Mouse (Mus musculus) liver, embryonic 15.5 days (tissue): Measurements from ENCODE around the gene Cadm2. TPM values are rescaled to one million over a fixed set of nuclear protein-coding genes. Genes with fewer than 3 reads are reported as not detected.

Experiments
- ATAC-seq: fragments of 200-750 bp; cut with Nextera tagmentation; 2 replicates; pipeline ENCODE4 v1.8.0; 2017; ENCODE audit warnings: moderate number of reproducible peaks, mild to moderate bottlenecking, moderate library complexity; ENCODE audit not compliant: insufficient read depth
- H3K27ac ChIP-seq: fragments of 300-500 bp; sonication (generic); replicated peaks from 2 replicates; pipeline ENCODE4 v1.5.1; 2015; ENCODE audit warnings: mild to moderate bottlenecking, inconsistent platforms
- H3K27me3 ChIP-seq: fragments of 300-500 bp; sonication (generic); 2 replicates; pipeline ENCODE4 v1.6.1; 2015; ENCODE audit warnings: mild to moderate bottlenecking, inconsistent platforms
- H3K36me3 ChIP-seq: fragments of 300-500 bp; sonication (generic); replicated peaks from 2 replicates; pipeline ENCODE4 v1.6.1; 2015; ENCODE audit warnings: moderate library complexity, mild to moderate bottlenecking, inconsistent platforms
- H3K4me1 ChIP-seq: fragments of 300-500 bp; sonication (generic); replicated peaks from 2 replicates; pipeline ENCODE4 v1.6.1; 2015; ENCODE audit warnings: inconsistent platforms
- H3K4me2 ChIP-seq: fragments of 300-500 bp; sonication (generic); 2 replicates; pipeline ENCODE4 v1.6.1; 2015; ENCODE audit warnings: moderate library complexity, mild to moderate bottlenecking, inconsistent platforms
- H3K4me3 ChIP-seq: fragments of 300-500 bp; sonication (generic); replicated peaks from 2 replicates; pipeline ENCODE4 v1.5.1; 2015; ENCODE audit warnings: mild to moderate bottlenecking, inconsistent platforms
- H3K9ac ChIP-seq: fragments of 300-500 bp; sonication (generic); 2 replicates; pipeline ENCODE4 v1.6.1; 2015; ENCODE audit warnings: moderate library complexity, mild to moderate bottlenecking, inconsistent platforms
- H3K9me3 ChIP-seq: fragments of 300-500 bp; sonication (generic); replicated peaks from 2 replicates; pipeline ENCODE4 v1.6.1; 2016; ENCODE audit warnings: inconsistent platforms
- WGBS: fragments of 180-500 bp; shearing (Covaris S2); methylation state at CpG from one replicate; pipeline ENCODE4 v1.1.7; 2015; ENCODE audit warnings: mixed read lengths; ENCODE audit not compliant: insufficient replicate concordance; 5-methylcytosine and 5-hydroxymethylcytosine counted together
- polyA plus RNA-seq: library from polyadenylated mRNA; unstranded; fragments of >200 nt; fragmentation: Nextera tagmentation; extraction: Ambion mirVana; gene quantifications from 2 replicates; pipeline ENCODE4 v1.2.1, GENCODE M21; 2015

Cadm2 gene
- polyA plus RNA-seq, 1 experiment from 2014 or later = not detected

DNA sequence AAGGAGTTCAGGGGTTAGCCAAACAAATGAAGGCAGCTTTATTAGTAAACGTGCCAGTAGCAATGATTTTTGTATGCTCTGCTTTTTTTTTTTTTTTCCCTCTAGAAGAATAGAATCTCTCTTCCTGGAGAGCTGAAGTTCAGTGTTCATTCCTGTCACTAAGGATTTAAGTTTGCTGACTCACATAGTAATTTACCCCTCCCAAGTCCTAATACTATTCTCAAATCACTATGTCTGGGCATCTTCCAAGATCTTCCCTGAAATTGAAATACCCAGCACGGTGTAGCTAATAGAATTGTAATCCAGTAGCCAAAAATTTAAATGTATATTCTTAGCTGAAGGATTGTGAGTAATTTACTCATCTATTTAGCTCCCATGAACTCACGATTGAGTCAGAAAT is 914.2 kb downstream of the Cadm2 start:
- Histone ChIP-seq H3K36me3 (no peaks in the 10 kb centered on the region), H3K9me3 (no peaks in the 10 kb centered on the region), H3K9ac (no peak overlapping the region), H3K4me3 (no peak overlapping the region), H3K27me3 (no peaks in the 10 kb centered on the region), H3K4me2 (no peak overlapping the region), H3K4me1 (no peaks in the 10 kb centered on the region), H3K27ac (no peak overlapping the region)
- WGBS = 38% methylated on average over 3 of the region's 3 CpGs
- no peak for ATAC-seq

DNA sequence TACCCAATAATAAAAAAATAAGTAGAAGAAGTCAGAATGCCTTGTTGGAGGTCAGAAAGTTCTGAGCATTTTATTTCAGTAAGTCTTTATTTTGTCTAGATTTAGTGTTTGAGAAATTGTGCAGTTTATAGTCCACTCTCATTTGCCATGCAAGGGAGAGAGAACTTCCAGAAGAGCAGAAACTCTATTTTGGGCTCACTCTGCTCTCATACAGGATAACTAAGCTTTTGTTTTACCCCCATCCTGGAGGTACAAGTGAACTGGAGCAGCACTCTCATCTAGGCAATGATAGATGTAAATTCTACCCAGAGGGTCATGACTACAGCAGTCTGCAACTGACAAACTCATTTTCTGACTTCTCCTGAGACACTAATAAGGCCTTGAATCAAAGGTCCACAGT is 925.9 kb downstream of the Cadm2 start:
- no peak for ATAC-seq
- no peak overlapping the region for H3K4me2 ChIP-seq

DNA sequence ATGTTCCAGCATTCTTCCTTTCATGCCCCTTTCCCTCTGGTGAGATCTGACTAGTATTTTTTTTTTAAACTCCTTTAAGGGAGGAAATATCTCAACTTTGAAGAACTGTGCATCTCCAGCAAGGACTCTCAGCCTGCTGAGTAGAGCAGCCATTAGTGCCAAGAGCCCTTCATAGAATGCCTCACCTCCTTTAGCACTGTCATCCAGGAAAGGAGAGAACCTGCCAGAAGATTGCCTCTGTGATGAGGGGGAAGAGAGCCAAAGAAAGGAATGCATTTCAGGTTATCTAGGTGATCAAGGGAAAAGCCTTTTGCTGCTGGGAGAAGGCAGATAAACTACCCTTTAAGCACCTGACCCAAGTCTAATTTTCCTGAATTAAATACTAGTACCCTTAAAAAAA is 943.5 kb downstream of the Cadm2 start:
- no peak for ATAC-seq
- no peaks in the 10 kb centered on the region for H3K9me3 ChIP-seq

More for the DNA sequence above, 925.9 kb downstream of the Cadm2 start:
- H3K36me3 ChIP-seq = no peaks in the 10 kb centered on the region
- no peaks in the 10 kb centered on the region for H3K27me3 ChIP-seq
- no peak overlapping the region for H3K9ac ChIP-seq
- no peaks in the 10 kb centered on the region for H3K4me1 ChIP-seq
- no peak overlapping the region for H3K4me3 ChIP-seq
- H3K27ac ChIP-seq = no peak overlapping the region
- H3K9me3 ChIP-seq = no peaks in the 10 kb centered on the region

DNA sequence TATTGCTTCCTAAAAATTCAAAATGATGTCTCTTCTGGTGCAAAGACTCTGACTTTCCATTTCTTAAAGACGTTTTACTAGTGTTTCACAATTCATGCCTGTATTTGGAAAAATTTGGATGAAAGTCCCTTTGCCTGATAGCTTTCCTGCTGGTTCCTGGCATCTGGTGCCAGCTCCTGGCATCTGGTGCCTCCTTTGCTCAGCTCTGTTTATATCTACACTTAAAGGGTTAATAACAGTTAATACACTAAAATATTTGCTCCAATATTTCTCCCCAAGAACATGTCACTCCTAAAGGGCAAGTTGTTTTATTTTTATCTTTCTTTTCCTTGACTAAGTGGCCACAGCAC is 969.7 kb downstream of the Cadm2 start:
- ATAC-seq = no peak

More for the DNA sequence above, 943.5 kb downstream of the Cadm2 start:
- no peaks in the 10 kb centered on the region for H3K4me1 ChIP-seq
- H3K27ac ChIP-seq = no peak overlapping the region
- no peaks in the 10 kb centered on the region for H3K27me3 ChIP-seq
- no peak overlapping the region for H3K4me3 ChIP-seq
- no peak overlapping the region for H3K4me2 ChIP-seq
- H3K36me3 ChIP-seq = no peaks in the 10 kb centered on the region
- no peak overlapping the region for H3K9ac ChIP-seq

DNA sequence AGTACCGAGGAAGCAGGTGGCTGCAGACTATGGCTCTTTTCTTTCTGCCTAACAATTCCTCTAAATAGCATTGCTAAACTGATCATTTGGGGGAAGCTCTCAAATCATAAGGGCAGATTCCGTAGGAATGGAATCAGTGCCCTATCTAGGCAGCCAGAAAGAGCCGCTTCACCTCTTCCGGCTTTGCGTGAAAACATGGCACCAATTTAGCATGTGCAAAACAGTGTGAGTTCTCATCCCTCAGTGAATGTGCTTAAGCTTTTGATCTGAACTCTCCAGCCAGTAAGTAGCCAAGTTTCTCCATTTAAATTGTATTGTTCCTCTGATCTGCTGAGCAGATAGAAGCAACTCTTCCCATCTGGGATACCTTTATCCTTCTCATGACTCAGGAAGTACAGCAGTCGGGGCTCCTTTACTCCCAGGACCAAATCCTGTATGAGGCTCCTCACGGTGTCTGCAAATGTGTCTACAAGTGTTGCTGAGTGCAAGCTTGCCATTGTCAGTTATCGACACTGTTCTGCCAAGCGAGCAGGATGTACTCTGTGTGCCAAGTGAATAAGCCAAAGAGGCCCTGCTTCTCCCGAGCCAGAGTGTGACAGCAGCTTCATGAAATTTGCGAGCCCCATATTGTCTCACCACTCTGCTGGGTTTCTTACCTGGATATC is 970.2 kb downstream of the Cadm2 start:
- Histone ChIP-seq H3K27me3 (no peaks in the 10 kb centered on the region), H3K4me3 (no peak overlapping the region), H3K9me3 (0 out of 2 replicates have a peak, but pooled peaks cover 3% of the 10 kb centered on the region), H3K4me1 (no peaks in the 10 kb centered on the region), H3K36me3 (no peaks in the 10 kb centered on the region), H3K9ac (no peak overlapping the region), H3K4me2 (no peak overlapping the region), H3K27ac (no peak overlapping the region)
- WGBS = 66% methylated on average over 11 of the region's 11 CpGs
- ATAC-seq = no peak

More for the DNA sequence above, 969.7 kb downstream of the Cadm2 start:
- Histone ChIP-seq H3K27me3 (no peaks in the 10 kb centered on the region), H3K27ac (no peak overlapping the region), H3K4me1 (no peaks in the 10 kb centered on the region), H3K4me2 (no peak overlapping the region), H3K9me3 (0 out of 2 replicates have a peak, but pooled peaks cover 3% of the 10 kb centered on the region), H3K36me3 (no peaks in the 10 kb centered on the region), H3K9ac (no peak overlapping the region), H3K4me3 (no peak overlapping the region)
- 38% methylated on average over 1 of the region's 1 CpGs for WGBS

DNA sequence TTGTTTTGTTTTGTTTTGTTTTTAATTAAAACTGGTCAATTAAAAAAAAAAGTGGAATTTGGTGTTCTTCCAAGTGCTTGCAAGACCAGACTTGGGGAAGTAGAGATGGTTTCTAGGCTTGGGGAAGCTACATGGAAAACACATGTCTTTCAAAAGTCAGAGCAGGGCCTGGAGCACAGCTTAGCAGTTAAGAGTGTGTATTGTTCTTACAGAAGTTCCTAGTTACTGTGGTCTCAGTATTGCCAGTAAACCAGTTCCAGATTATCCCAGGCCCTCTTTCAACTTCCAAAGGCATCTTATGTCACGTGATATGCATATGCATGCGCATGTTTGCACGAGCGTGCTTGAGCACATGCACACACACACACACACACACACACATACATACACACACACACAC is 972.9 kb downstream of the Cadm2 start:
- no peak overlapping the region for H3K27ac ChIP-seq
- 0 out of 2 replicates have a peak, but pooled peaks cover 3% of the 10 kb centered on the region for H3K9me3 ChIP-seq
- no peaks in the 10 kb centered on the region for H3K36me3 ChIP-seq
- no peak overlapping the region for H3K9ac ChIP-seq
- H3K4me2 ChIP-seq = no peak overlapping the region
- H3K4me3 ChIP-seq = no peak overlapping the region
- no peaks in the 10 kb centered on the region for H3K27me3 ChIP-seq
- 88% methylated on average over 4 of the region's 4 CpGs for WGBS
- ATAC-seq = no peak
- no peaks in the 10 kb centered on the region for H3K4me1 ChIP-seq

DNA sequence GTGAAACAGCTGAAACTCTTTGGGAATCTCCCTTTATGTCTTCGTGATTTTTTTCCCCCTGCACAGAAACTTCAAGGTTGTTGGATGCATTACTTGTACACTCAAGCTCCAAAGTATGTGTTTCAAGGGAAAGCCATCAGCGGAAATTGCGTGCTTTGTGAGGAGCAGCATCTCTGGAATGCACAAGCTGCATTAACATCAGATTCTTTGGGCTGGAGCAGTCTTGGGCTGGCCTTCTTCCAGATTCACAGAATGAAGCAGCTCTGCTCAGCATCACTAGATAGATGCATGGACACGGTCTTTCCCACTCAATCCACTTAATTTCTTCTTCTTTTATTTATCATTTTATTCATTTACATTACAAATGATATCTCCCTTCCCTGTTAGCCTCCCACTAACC is 977.1 kb downstream of the Cadm2 start:
- H3K4me1 ChIP-seq = no peaks in the 10 kb centered on the region
- 50% methylated on average over 4 of the region's 4 CpGs for WGBS
- H3K27me3 ChIP-seq = no peaks in the 10 kb centered on the region
- H3K36me3 ChIP-seq = no peaks in the 10 kb centered on the region
- H3K9ac ChIP-seq = no peak overlapping the region
- no peak overlapping the region for H3K4me2 ChIP-seq
- no peak for ATAC-seq
- no peaks in the 10 kb centered on the region for H3K9me3 ChIP-seq
- H3K4me3 ChIP-seq = no peak overlapping the region
- H3K27ac ChIP-seq = no peak overlapping the region

DNA sequence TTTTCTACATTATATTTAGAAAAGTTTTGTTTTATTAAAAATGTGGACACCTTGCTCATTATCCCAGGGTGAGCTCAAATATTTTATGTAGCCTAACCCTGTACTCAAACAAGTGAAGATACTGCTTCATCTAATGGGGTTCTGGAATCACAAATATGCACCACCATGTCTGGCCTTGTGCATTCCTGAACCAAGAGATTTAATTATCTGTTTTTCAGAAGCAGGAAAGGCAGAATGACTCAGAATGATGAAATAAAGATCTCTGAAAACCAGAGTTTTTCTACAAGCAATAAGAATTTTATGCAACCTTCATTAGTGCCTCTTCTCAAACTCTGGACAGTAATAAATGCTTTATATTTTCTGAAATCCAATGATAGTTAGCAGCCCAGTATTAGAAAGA is 993.2 kb downstream of the Cadm2 start:
- Histone ChIP-seq H3K4me2 (no peak overlapping the region), H3K9me3 (no peaks in the 10 kb centered on the region), H3K36me3 (no peaks in the 10 kb centered on the region), H3K9ac (no peak overlapping the region), H3K4me3 (no peak overlapping the region), H3K27ac (no peak overlapping the region), H3K27me3 (no peaks in the 10 kb centered on the region), H3K4me1 (no peaks in the 10 kb centered on the region)
- ATAC-seq = no peak

DNA sequence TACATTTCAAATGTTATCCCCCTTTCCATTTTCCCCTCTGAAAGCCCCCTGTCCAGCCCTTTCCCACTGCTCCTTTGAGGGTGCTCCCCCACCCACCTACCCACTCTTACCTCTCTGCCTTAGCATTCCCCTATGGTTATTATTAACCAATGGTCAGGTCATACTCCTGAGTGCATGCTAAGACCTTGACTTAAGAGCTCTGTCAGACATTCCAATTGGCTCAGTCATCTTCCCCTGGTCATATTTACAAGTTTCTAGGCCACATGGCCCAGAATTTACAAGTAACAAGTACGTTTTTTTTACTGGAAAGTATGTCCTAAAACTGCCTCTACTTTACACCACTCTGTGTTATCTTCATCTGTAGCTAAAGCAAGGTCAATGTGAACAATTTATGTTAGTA is 998.3 kb downstream of the Cadm2 start:
- Histone ChIP-seq H3K4me1 (no peaks in the 10 kb centered on the region), H3K27me3 (no peaks in the 10 kb centered on the region), H3K4me3 (no peak overlapping the region), H3K27ac (no peak overlapping the region), H3K9ac (no peak overlapping the region), H3K9me3 (no peaks in the 10 kb centered on the region), H3K4me2 (no peak overlapping the region), H3K36me3 (no peaks in the 10 kb centered on the region)
- 16% methylated on average over 1 of the region's 1 CpGs for WGBS
- ATAC-seq = no peak

DNA sequence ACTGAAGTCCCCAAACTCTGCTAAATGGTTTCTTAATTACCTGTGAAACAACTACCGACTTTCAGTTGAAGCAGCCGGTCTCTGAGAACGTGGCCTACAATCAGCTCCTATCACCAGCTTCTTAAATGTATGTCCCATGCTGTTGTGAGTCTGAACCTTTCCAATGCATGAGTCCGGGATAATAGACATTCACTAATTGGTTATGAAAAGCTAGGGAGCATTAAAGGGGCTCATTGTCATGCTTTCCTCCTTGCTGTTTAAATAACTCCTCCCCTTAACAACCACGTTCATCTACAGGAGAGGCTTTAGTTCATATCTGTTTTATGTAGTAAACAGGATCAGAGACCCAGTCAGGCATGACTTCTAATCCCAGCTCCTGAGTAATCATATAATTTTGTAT is 1008.1 kb downstream of the Cadm2 start:
- Histone ChIP-seq H3K4me1 (no peaks in the 10 kb centered on the region), H3K27ac (no peak overlapping the region), H3K4me2 (no peak overlapping the region), H3K4me3 (no peak overlapping the region), H3K9ac (no peak overlapping the region), H3K36me3 (no peaks in the 10 kb centered on the region), H3K9me3 (no peaks in the 10 kb centered on the region), H3K27me3 (no peaks in the 10 kb centered on the region)
- no peak for ATAC-seq
- WGBS = 66% methylated on average over 5 of the region's 5 CpGs
